Mouse (Mus musculus): ENCODE results near the gene Apc2.

Apc2 gene

GRCm38 (mm10) chr10:80316359-80316781 is 20.6 kb downstream of the Apc2 start:
- POLR2A ChIA-PET: interaction anchor here in 2 of 4 experiments (0.6 to 10.1 kb wide), 13 partner anchors 8 to 148 kb away, joined by 3 to 143 read pairs (median 4); partner anchors contain the start of genes Apc2 (in 2 of the 2), Pcsk4 (in 2 of the 2), Reep6 (in 2 of the 2) and Rps15 (in 2 of the 2)
- CTCF ChIA-PET: interaction anchor here in 2 of 4 experiments (0.6 to 1.7 kb wide), 6 partner anchors 8 to 112 kb away, joined by 3 to 5 read pairs (median 3); partner anchors contain the start of genes Pcsk4 (in 1 of the 2), Reep6 (in 1 of the 2) and Rps15 (in 1 of the 2)

- ChIA-PET POLR2A (interaction anchor here in 2 of 4 experiments (0.9 to 10.1 kb wide), 11 partner anchors 9 to 358 kb away, joined by 3 to 143 read pairs (median 4); partner anchors contain the start of genes Apc2 (in 2 of the 2), Pcsk4 (in 2 of the 2), Reep6 (in 2 of the 2) and Rps15 (in 2 of the 2)), CTCF (interaction anchor here in 1 of 4 experiments (0.6 to 1.5 kb wide), 3 partner anchors 13 to 111 kb away, joined by 3 read pairs; partner anchors contain the start of genes Pcsk4, Reep6 and Rps15)
Measured at GRCm38 (mm10) chr10:80317011-80317410, 21.2 kb downstream of the Apc2 start.

- POLR2A ChIA-PET: interaction anchor here in 1 of 4 experiments (1.2 to 1.5 kb wide), 4 partner anchors 7 to 59 kb away, joined by 3 to 10 read pairs (median 4); partner anchors contain the start of genes Dazap1, Pcsk4 and Reep6
- CTCF ChIA-PET: interaction anchor here in 1 of 4 experiments (0.7 kb wide), 1 partner anchor 122 kb away, joined by 3 read pairs; no protein-coding TSS in a partner anchor
Measured at GRCm38 (mm10) chr10:80320340-80320760, 24.6 kb downstream of the Apc2 start, which contains the start of gene 2310011J03Rik. Gene 2310011J03Rik (minus strand): TSS chr10:80320537.

- CTCF ChIA-PET: interaction anchor here in 2 of 4 experiments (0.5 to 0.6 kb wide), 2 partner anchors 22 to 407 kb away, joined by 3 read pairs; no protein-coding TSS in a partner anchor
- POLR2A ChIA-PET: interaction anchor here in 3 of 4 experiments (0.6 to 1.5 kb wide), 8 partner anchors 8 to 540 kb away, joined by 3 to 10 read pairs (median 4); partner anchors contain the start of genes Adamtsl5 (in 1 of the 3), Dazap1 (in 1 of the 3), Pcsk4 (in 1 of the 3) and Reep6 (in 1 of the 3)
Measured at GRCm38 (mm10) chr10:80321014-80321669, 25.4 kb downstream of the Apc2 start.

- ChIA-PET CTCF (interaction anchor here in 1 of 4 experiments (0.6 kb wide), 1 partner anchor 408 kb away, joined by 3 read pairs; no protein-coding TSS in a partner anchor), POLR2A (interaction anchor here in 3 of 4 experiments (0.5 to 1.9 kb wide), 9 partner anchors 8 to 131 kb away, joined by 3 to 10 read pairs (median 4); partner anchors contain the start of genes Adamtsl5 (in 1 of the 3), Dazap1 (in 1 of the 3), Pcsk4 (in 1 of the 3) and Reep6 (in 1 of the 3))
Measured at GRCm38 (mm10) chr10:80321670-80322581, 26.1 kb downstream of the Apc2 start.

- CTCF ChIA-PET: no interaction called here
Measured at GRCm38 (mm10) chr10:80322811-80323211, 27.0 kb downstream of the Apc2 start.

GRCm38 (mm10) chr10:80323261-80324119 is 27.7 kb downstream of the Apc2 start:
- POLR2A ChIA-PET: interaction anchor here in 3 of 4 experiments (0.5 to 2.0 kb wide), 11 partner anchors 11 to 605 kb away, joined by 3 to 16 read pairs (median 4); partner anchors contain the start of gene Rps15 (in 2 of the 3)
- CTCF ChIA-PET: interaction anchor here in 2 of 4 experiments (0.5 to 1.2 kb wide), 6 partner anchors 27 to 675 kb away, joined by 3 to 7 read pairs (median 4); no protein-coding TSS in a partner anchor

More at GRCm38 (mm10) chr10:80322811-80323211, 27.0 kb downstream of the Apc2 start:
- POLR2A ChIA-PET: interaction anchor here in 2 of 4 experiments (1.4 to 2.0 kb wide), 4 partner anchors 11 to 31 kb away, joined by 5 to 16 read pairs (median 6); partner anchors contain the start of gene Rps15 (in 2 of the 2)

- ChIA-PET CTCF (interaction anchor here (0.6 to 1.3 kb wide), 7 partner anchors 8 to 626 kb away, joined by 3 to 6 read pairs (median 4); no protein-coding TSS in a partner anchor), POLR2A (interaction anchor here in 2 of 4 experiments (0.5 to 2.0 kb wide), 7 partner anchors 12 to 156 kb away, joined by 3 to 16 read pairs (median 4); partner anchors contain the start of gene Rps15 (in 2 of the 2))
Measured at GRCm38 (mm10) chr10:80324120-80325037, 28.6 kb downstream of the Apc2 start.

GRCm38 (mm10) chr10:80325045-80325444 is 29.3 kb downstream of the Apc2 start:
- ChIA-PET POLR2A (no interaction called here), CTCF (interaction anchor here in 1 of 4 experiments (1.3 kb wide), 1 partner anchor 49 kb away, joined by 4 read pairs; no protein-coding TSS in a partner anchor)

- ChIA-PET CTCF (interaction anchor here (0.6 to 3.1 kb wide), 41 partner anchors 9 to 707 kb away, joined by 3 to 17 read pairs (median 4); partner anchors contain the start of genes Mum1 (in 2 of the 4), Adamtsl5 (in 1 of the 4), Apc2 (in 1 of the 4) and Dazap1 (in 1 of the 4)), POLR2A (interaction anchor here (0.5 to 4.9 kb wide), 104 partner anchors 8 to 949 kb away, joined by 3 to 85 read pairs (median 4); partner anchors contain the start of genes Mbd3 (in 3 of the 4), Rps15 (in 3 of the 4), Apc2 (in 2 of the 4) and Dazap1 (in 2 of the 4))
Measured at GRCm38 (mm10) chr10:80329273-80330081, 33.7 kb downstream of the Apc2 start, which contains the start of the genes Pcsk4 and Reep6. Gene Pcsk4 (minus strand): TSS chr10:80329498. Gene Reep6 (plus strand): TSS chr10:80329953.

- ChIA-PET CTCF (interaction anchor here in 3 of 4 experiments (0.9 to 3.1 kb wide), 28 partner anchors 10 to 707 kb away, joined by 3 to 17 read pairs (median 4); partner anchors contain the start of genes Mum1 (in 2 of the 3), Adamtsl5 (in 1 of the 3), Apc2 (in 1 of the 3) and Dazap1 (in 1 of the 3)), POLR2A (interaction anchor here (0.7 to 4.9 kb wide), 78 partner anchors 8 to 948 kb away, joined by 3 to 85 read pairs (median 5); partner anchors contain the start of genes Mbd3 (in 3 of the 4), Rps15 (in 3 of the 4), Apc2 (in 2 of the 4) and Mum1 (in 2 of the 4))
Measured at GRCm38 (mm10) chr10:80330084-80330483, 34.3 kb downstream of the Apc2 start.

GRCm38 (mm10) chr10:80330888-80331287 is 35.1 kb downstream of the Apc2 start:
- CTCF ChIA-PET: interaction anchor here in 1 of 4 experiments (1.9 kb wide), 1 partner anchor 20 kb away, joined by 10 read pairs; no protein-coding TSS in a partner anchor

More at GRCm38 (mm10) chr10:80330888-80331287, 35.1 kb downstream of the Apc2 start:
- POLR2A ChIA-PET: interaction anchor here in 3 of 4 experiments (0.5 to 3.9 kb wide), 10 partner anchors 11 to 69 kb away, joined by 3 to 60 read pairs (median 11); partner anchors contain the start of genes Rps15 (in 2 of the 3) and Mbd3 (in 1 of the 3)

All from embryonic stem cell, embryonic (primary cell).